Mouse (Mus musculus) C2C12 (cell line): ENCODE results near the gene Spata3. TPM values are rescaled to one million over a fixed set of nuclear protein-coding genes. Genes with fewer than 3 reads are reported as not detected.

Source experiments
- H3K27me3 ChIP-seq: one replicate; pipeline ENCODE4 v1.6.1; 2011; ENCODE audit not compliant: control insufficient read depth, insufficient read depth, insufficient read length
- H3K36me3 ChIP-seq: one replicate; pipeline ENCODE4 v1.6.1; 2011; ENCODE audit not compliant: control insufficient read depth, insufficient read depth
- H3K4me3 ChIP-seq: one replicate; pipeline ENCODE4 v1.5.1; 2011; ENCODE audit warnings: mild to moderate bottlenecking, control low read depth; ENCODE audit not compliant: poor library complexity, insufficient read depth, severe bottlenecking
- H3K79me2 ChIP-seq: one replicate; pipeline ENCODE4 v1.6.1; 2011; ENCODE audit not compliant: control insufficient read depth, insufficient read depth
- H3K79me3 ChIP-seq: one replicate; pipeline ENCODE4 v1.6.1; 2011; ENCODE audit warnings: low read depth, control low read depth
- H3ac ChIP-seq: one replicate; pipeline ENCODE3; 2011; ENCODE audit warnings: low read depth; ENCODE audit not compliant: control insufficient read depth, insufficient read length
- CEBPB ChIP-seq: IDR thresholded peaks from one replicate; pipeline ENCODE4 v1.6.1; 2011; ENCODE audit warnings: low read depth, mild to moderate bottlenecking, control low read depth, moderate library complexity
- CTCF ChIP-seq: IDR thresholded peaks from one replicate; pipeline ENCODE4 v1.5.1; 2011; ENCODE audit not compliant: control insufficient read depth, insufficient read depth, insufficient read length
- FOSL1 ChIP-seq: IDR thresholded peaks from one replicate; pipeline ENCODE4 v1.8.0; 2011; ENCODE audit warnings: mild to moderate bottlenecking, low read length; ENCODE audit not compliant: poor library complexity, insufficient read depth, severe bottlenecking
- MAX ChIP-seq: IDR thresholded peaks from one replicate; pipeline ENCODE4 v1.6.1; 2011; ENCODE audit warnings: mild to moderate bottlenecking, control low read depth
- MYOD1 ChIP-seq: IDR thresholded peaks from one replicate; pipeline ENCODE4 v1.6.1; 2011; ENCODE audit warnings: low read depth; ENCODE audit not compliant: control insufficient read depth, insufficient read length
- MYOG ChIP-seq: IDR thresholded peaks from one replicate; pipeline ENCODE4 v1.6.1; 2011; ENCODE audit not compliant: control insufficient read depth, insufficient read length; ENCODE audit errors: extremely low read depth
- USF1 ChIP-seq: IDR thresholded peaks from one replicate; pipeline ENCODE4 v1.6.1; 2011; ENCODE audit warnings: low read depth, mild to moderate bottlenecking, control low read depth, moderate library complexity
- polyA plus RNA-seq: library from polyadenylated mRNA; unstranded; fragments of >200 nt; fragmentation: generic; extraction: Trizol; gene quantifications from one replicate; pipeline ENCODE4 v1.2.1, GENCODE M21; 2012; ENCODE audit warnings: missing spikeins

Gene Spata3
- polyA plus RNA-seq, 1 experiment = not detected

DNA sequence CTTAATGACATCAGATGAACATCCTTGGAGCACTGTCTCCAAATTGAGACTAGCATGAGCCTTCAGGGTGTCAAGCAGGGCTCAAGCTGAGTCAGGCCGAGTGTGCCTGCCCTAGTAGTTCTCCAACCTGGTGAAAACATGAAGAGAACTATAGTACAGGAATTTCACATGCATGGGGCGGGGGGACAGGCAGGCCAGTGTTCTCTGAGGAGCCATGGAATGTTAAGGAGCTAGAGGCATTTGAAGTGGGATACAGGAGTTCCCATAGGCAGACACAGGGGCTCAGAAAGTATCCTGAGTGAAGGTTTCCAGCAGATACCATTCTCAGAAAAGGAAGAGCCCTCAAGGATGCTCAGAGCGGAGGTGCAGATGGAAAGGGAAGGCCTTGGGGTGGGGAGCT lies 32.1 kb downstream of the Spata3 start:
- TF ChIP-seq USF1 = no peak
- no peak for TF ChIP-seq CTCF
- no peak for TF ChIP-seq MYOG
- no peak for TF ChIP-seq MYOD1
- no peak for TF ChIP-seq CEBPB
- TF ChIP-seq MAX = no peak
- no peak for TF ChIP-seq FOSL1
- Histone ChIP-seq H3ac (no peak overlapping the region), H3K79me3 (no peaks in the 10 kb centered on the region), H3K36me3 (no peaks in the 10 kb centered on the region), H3K4me3 (no peak overlapping the region), H3K27me3 (peaks cover 48% of the 10 kb centered on the region), H3K79me2 (no peaks in the 10 kb centered on the region)

DNA sequence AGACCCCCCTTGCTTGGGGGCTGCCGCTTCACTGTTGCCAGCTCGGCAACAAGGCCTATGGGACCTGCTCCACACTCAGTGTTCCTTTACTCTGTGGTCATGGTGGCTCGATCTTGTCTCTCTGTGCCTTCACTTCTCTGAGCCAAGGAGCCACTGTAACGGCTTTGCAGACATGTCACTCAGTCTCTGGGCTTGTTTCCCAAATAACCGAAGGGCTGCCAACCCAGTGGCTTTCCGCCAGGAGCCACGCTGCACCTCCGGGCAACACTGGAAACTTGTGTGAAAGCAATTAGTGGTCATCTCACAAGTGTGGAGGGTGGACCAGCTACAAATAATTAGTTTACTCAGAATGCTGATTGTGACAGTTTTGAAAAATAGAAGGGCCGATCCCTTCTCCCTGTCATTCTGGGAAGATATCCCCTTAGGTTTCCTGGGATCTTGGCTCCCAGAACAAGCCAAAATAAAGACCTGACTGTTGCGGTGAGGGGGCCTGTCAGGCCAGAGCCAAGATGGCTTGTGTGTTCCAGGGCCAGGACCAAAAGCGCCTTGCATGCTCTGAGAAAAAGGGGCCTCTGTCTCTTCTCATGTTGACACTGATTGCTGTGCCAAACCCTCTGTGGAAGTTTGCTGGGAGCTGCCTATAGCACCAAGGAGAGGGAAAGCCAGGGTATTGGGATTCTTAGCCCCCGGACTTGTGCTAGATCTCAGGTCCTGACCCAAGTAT lies 36.7 kb downstream of the Spata3 start:
- no peak overlapping the region for H3K4me3 ChIP-seq
- H3K79me2 ChIP-seq = no peaks in the 10 kb centered on the region
- H3K27me3 ChIP-seq = peaks cover 28% of the 10 kb centered on the region
- H3ac ChIP-seq = no peak overlapping the region
- no peak for TF ChIP-seq MYOD1
- TF ChIP-seq CTCF = no peak
- TF ChIP-seq FOSL1 = no peak
- TF ChIP-seq MYOG = no peak
- no peak for TF ChIP-seq USF1
- TF ChIP-seq MAX = no peak
- no peak for TF ChIP-seq CEBPB
- H3K79me3 ChIP-seq = no peaks in the 10 kb centered on the region
- no peaks in the 10 kb centered on the region for H3K36me3 ChIP-seq

DNA sequence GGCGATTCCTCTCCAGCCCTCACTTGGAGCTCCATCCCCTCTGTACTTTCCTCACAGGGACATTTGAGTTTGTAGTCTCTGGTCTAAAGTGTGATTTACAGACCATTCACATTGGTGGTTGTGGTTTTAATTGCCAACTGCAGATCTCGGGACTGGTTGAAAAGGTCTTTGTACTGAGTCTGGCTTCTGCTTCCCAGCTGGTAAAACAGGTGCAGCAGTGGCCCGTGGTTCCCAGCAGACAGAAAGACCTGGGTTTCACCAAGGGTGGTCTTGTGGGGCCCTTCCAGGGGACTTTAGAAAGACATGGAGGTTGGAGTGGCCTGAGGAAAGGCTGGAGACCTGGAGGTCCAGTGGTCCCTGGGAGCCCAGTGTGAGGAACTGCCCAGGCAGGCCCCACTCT lies 38.3 kb downstream of the Spata3 start:
- TF ChIP-seq CEBPB = no peak
- TF ChIP-seq FOSL1 = no peak
- TF ChIP-seq USF1 = no peak
- TF ChIP-seq MAX = no peak
- TF ChIP-seq CTCF = no peak
- TF ChIP-seq MYOD1 = no peak
- TF ChIP-seq MYOG = no peak
- no peak overlapping the region for H3ac ChIP-seq
- H3K79me2 ChIP-seq = no peaks in the 10 kb centered on the region
- no peaks in the 10 kb centered on the region for H3K36me3 ChIP-seq
- H3K4me3 ChIP-seq = no peak overlapping the region
- H3K27me3 ChIP-seq = peaks cover 21% of the 10 kb centered on the region
- no peaks in the 10 kb centered on the region for H3K79me3 ChIP-seq

DNA sequence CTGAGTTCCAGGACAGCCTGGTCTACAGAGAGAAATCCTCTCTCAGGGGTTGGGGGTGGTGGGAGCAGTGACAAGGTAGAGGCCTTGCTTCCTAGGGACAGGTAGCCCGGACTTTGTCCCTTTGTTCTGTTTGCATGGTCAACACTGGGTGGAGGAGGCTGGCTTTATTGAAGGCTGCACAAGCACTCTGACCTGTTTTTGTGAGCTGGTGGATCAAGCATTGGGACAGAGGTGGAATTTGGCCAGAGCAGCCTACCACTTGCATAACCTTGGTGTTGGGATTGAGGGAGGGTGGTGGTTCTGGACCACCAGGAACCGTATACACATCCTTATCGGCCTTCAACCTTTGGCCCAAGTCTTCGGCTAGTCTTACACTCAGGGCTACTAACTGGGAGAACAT lies 39.7 kb downstream of the Spata3 start:
- no peak overlapping the region for H3K4me3 ChIP-seq
- H3K36me3 ChIP-seq = no peaks in the 10 kb centered on the region
- no peaks in the 10 kb centered on the region for H3K79me3 ChIP-seq
- H3ac ChIP-seq = no peak overlapping the region
- H3K27me3 ChIP-seq = peaks cover 21% of the 10 kb centered on the region
- H3K79me2 ChIP-seq = no peaks in the 10 kb centered on the region
- TF ChIP-seq CEBPB (no peak), CTCF (no peak), MYOG (no peak), MYOD1 (no peak), MAX (no peak), FOSL1 (no peak), USF1 (no peak)

DNA sequence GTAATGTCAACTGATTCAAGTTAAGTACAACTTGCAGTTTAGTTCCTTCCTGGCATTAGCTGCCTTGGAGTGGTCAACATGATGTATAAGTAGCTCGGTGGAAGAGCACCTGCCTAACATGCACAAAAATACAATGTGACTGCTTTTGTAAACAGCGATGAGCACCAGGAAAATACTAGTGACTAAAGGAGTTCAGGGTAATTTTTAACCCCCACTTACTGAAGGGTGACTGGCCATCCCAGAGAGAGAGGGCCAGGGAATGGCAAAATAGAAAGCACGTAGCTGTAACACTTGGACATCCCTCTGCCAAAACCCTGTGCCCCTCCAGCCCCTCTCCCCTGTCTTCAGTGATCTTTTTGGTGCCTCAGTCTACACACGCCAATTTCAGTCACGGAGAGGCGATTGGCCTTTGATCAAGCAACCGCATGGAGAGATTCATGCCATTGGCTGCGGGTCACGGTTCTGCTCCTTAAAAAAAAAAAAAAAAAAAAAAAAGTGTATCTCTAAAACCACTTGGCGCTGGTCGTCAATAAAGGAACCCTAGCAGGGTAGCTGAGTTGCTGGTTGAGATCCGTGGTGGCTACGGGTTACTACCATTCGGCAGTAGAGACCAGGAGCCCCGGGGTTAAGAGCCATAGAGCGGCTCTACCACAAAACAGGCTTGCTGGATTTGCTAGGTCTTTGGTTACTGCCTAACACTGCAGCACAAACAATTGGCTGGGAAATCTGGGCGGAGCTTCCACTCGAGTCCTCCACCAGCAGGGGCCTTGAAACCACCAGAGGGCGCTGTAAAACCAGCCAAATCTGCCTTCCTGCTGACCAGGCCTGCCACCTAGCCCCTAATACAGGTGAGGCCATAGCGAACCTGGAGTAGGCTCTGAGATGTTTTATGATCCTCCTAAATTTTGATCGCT lies 42.5 kb downstream of the Spata3 start:
- H3K79me2 ChIP-seq = no peaks in the 10 kb centered on the region
- H3K27me3 ChIP-seq = peaks cover 9% of the 10 kb centered on the region
- no peaks in the 10 kb centered on the region for H3K79me3 ChIP-seq
- no peak overlapping the region for H3ac ChIP-seq
- no peak overlapping the region for H3K4me3 ChIP-seq
- no peaks in the 10 kb centered on the region for H3K36me3 ChIP-seq
- TF ChIP-seq MAX (no peak), MYOD1 (no peak), CTCF (peak; percentile 79), USF1 (no peak), MYOG (no peak), CEBPB (no peak)
